Mouse (Mus musculus): ENCODE data around the gene Suds3.

Suds3 gene

DNA sequence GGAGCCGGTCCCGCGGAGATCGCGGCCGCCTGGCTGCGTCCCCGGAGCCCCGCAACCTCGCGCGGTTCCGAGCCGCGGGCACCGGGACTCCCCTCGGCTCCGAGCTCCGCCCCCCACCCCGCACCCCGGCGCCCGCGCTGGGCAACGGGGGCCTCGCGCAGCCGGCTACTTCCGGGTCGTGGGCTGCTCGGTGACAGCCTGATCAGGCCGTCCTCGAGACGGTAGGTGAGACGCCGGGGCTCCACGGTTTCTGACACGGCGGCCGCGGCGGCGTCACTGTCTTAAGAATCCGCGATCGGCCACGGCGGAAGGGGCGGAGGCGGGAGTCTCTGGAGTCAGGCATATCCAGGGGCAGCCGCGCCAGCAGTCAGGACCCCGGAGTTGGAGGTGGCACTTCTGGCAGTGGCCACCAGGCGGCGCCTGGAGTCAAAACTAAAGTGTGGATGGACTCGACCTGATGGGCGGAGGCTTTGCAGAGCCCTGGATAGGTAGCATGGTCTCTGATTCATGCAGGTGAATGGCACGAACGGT lies at the start of gene Suds3:
TSS of gene Suds3 (minus strand) at position 278 of the 531 bp plus-strand sequence.
- in situ Hi-C loops (cut with MseI, MboI) = loop anchor here (10.0 to 25.0 kb wide), 3 partner anchors 159 to 296 kb away; partner anchors contain the start of gene Ksr2 (in 1 of the 2)

DNA sequence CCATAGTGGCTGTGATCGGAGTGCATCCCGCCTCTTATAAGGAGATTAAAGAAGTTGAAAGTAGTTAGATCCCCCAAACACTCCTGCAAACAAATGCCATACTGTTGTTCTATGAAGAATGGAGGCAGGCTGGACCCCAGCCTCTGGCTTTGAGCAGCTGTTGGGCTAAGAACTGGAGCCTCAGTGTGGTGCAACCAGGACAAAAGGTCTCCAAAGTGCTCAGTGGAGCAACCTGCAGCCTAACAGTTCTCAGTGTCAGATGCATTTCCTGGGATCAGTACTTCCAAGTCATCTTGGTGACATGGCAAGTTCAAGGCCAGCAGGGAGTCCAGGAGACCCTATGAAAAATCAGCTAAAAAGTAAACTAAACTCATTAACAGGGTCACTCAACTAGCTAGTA lies 49.0 kb upstream of the Suds3 start:
- in situ Hi-C loops (cut with MseI, MboI) = no loop called here

DNA sequence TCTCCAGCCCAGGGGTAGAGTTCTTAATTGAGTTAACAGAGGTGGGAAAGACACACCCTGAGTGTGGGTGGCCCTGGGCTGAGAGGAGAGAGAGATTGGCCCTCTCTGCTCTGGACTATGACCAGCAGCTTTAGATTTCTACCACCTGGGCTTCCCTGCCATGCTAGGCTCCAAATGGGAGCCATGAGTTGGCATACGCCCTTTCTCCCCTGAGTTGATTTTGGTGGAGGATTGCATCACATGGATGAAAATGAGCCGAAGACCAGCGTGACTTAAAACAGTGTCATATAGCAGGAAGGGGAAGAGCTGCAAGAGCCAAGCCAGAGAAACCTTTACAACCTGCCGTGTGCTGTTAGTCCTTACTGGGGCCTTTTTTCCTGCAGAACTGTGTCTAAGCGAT lies 48.6 kb upstream of the Suds3 start:
- in situ Hi-C loops (cut with MseI, MboI) = no loop called here

DNA sequence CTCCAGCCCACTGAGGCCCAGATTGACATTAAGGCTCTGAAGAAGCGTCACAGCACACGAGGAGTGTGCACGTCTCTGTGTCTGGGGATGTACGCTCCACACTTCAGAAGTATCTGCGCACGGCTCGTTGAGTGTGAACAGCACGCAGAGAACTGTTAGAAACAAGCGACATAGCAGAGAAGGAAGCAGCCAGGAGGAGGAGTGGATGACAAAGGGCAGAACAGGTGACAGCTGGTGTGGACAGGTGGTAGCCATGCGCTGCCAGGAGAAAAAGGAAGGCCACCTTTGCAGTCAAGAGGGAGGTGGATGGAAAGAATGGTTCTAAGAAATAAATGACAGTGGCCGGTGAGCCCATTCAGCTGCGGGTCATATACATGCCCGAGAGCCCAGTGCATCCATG lies 47.9 kb upstream of the Suds3 start:
- in situ Hi-C loops (cut with MseI, MboI) = no loop called here

DNA sequence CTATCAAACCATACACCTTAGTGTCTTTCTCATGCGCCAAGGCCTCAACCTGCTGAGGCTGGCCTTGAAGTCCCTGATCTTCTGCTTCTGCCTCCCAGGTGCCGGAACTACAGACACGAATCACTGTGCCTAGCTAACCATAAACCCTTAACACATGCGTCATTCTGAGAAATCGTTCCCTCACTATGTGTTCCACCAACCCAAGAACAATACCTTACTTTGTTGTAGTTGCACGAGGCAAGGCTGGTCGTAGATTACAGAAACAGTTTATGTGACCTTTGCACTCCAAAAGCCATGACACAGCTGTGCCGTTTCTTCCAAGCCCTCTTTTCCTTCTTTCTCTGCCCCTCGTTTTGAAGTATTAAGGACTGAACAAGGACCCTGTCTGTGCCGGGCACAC lies 44.6 kb upstream of the Suds3 start:
- in situ Hi-C loops (cut with MseI, MboI) = no loop called here

DNA sequence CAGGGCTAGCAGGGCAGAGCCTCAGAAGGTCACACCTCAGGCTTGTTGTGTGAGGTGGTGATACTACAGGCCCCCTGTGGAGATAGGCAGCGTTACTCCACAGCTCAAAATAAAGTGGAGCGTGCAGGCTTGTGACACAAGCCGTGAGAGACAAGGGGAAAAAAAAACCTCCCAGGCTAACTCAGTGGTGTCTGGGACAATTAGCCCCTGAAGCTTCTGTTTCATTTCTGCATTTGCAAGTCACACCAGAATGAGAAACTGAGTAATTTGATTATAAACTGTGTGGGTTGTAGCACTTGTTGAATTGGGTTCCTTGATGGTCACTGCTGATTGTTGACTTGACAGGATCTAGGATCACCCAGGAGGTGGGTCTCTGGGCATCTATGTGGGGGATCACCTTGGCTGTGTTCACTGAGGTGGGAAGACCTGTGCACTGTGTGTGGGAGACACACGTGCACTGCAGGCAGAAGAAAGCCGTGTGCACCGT lies 43.9 kb upstream of the Suds3 start:
- in situ Hi-C loops (cut with MseI, MboI) = no loop called here

DNA sequence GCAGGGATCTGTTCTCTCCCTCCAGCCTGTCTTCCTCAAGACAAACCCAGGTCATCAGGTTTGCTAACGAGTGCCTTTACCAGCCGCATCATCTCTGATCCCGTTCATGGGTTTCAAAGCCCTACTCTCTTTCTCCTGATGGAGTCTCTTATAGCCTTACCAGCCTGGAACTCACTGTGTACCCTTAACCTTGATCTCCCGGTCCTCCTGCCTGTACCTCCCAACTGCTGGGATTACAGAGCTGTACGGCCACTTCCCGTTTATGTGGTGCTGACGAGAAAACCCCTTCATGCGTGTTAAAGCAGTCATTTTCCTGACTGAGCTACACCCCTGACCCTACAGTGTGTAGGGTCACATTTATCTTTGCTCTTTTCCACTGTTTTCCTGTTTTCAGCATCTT lies 43.4 kb upstream of the Suds3 start:
- in situ Hi-C loops (cut with MseI, MboI) = no loop called here

DNA sequence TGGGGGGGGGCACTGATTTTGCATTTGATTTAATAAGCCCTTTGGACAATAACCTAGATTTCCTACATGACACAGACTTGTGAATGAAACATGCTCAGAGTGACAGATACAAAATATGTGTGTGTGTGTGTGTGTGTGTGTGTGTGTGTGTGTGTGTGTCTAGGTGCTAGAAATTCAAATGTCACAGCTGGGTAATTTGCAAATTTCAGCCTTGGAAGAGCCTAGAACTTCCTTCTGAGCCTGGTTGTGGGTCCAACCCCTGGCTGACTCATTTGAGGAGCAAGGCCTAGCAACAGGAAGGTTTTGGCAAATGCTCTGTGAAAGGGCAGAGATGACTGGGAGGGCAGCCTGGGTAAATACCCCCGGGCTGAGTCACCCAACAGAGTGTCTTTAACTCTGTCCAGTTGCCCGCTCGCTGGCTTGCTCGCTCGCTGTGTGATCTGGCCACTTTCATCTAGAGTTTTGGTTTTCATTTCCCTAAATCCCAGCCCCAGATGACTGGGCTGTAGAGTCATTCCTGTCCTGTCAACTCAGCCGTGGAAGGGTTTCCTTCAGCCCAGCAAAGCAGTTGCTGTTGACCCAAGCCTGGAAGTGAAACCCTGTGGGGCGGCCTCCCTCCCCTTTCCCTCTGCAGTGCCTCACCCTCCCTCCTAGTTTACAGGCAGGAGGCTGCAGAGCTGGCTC lies 42.6 kb upstream of the Suds3 start:
- in situ Hi-C loops (cut with MseI, MboI) = no loop called here

DNA sequence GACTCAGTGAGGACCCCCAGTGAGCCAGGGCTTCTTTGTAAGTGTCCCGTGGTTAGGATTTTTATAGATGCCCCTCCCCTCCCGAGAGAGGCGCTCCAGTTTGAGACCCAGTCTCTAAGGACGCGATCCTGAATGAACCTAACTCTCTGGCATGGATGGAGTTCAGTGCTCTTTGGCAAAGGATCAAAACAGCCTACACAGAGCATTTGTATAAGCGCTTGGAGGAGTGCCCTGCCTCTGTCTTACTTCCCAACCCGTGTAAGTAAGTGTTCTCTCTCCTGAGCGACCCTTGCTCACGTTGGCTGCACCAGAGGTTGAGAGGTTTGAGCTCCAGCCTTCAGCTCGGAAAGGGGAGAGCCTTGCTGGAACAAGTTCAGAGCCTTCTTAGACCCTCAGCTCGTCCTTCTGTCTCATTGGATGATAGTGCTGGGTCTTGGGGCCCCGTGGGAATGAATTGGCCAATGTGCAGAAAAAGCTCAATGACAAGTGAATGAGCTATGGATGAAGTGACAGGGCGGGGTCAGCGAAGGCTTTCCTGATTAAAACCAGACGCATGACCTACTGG lies 37.7 kb upstream of the Suds3 start:
- in situ Hi-C loops (cut with MseI, MboI) = no loop called here

DNA sequence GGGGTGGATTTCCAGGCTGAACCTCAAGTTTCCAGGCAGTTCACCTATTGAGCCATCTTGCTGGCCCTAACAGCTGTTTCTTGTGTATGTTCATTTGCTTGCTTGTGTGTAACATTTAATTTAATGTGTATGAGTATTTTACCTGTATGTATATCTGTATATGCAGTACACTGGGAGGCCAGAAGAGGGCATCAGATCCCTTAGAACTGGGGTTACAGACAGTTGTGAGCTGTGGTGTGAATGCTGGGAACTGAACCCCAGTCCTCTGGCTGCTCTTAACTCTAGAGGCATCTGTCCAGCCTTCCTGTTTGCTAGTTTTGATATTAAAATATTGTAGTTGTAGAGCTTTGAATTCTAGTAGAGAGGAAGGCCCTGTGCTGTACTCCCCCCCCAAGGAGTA lies 37.0 kb upstream of the Suds3 start:
- in situ Hi-C loops (cut with MseI, MboI) = no loop called here

DNA sequence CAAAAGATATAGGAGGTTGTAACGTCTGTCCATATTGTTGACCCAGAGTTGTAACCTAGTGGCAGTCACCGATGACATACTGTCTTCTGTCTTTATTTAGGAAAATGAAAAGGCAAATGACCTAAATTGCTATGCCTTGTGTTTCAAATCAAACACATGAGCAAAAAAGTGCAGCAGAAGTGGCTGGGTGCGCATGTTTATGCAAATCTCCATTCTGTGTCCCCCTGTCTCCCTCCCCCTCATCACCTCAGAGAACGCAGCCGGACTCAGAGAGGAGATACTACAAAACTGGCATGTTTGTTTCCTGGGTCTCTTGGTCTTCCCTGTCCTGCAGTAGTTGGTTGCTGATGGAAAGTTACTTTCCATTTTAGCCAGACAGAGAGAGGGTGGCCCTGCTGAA lies 34.2 kb upstream of the Suds3 start:
- in situ Hi-C loops (cut with MseI, MboI) = no loop called here

DNA sequence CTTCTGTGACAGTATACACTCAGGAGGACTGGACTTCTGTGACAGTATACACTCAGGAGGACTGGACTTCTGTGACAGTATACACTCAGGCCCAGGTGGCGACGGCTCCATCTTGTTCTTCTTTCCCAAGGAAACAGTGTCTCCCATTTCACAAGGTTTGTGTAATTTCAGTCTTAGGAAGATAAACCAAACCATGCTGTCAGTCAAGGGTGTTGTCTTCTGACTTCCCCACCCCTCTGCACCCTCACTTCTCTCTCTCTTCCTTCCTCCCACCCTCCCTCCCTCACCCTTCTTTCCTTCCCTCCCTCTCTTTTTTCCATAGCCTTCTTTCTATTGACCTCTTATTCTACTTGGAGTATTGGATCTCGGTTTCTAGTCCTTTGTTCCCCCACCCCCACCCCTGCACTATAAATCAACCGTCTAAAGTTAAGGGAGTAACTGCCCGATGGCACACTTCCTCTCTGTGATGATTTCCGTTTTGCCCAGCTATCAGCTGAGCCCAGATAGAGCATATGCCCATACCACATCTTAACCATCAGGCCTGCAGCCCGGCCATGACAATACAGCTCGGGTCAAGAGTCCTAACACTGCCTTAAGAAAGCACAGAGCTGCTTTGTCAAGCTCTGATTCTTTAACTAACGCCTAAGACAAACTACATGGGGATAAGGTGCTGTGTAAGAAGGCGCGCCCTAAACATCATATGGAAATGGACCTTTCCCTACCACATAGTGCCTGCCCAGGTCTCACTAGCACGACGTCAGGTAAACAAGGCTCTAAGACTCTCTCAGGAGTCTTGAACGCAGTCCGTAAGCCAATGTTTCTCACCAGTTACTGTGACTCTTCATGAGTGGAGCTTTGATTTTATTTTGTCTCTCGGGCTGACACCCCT lies 33.4 kb upstream of the Suds3 start:
- in situ Hi-C loops (cut with MseI, MboI) = loop anchor here in 1 of 2 experiments (25.0 kb wide), 1 partner anchor 263 kb away; the partner anchor contains the start of gene Ksr2

DNA sequence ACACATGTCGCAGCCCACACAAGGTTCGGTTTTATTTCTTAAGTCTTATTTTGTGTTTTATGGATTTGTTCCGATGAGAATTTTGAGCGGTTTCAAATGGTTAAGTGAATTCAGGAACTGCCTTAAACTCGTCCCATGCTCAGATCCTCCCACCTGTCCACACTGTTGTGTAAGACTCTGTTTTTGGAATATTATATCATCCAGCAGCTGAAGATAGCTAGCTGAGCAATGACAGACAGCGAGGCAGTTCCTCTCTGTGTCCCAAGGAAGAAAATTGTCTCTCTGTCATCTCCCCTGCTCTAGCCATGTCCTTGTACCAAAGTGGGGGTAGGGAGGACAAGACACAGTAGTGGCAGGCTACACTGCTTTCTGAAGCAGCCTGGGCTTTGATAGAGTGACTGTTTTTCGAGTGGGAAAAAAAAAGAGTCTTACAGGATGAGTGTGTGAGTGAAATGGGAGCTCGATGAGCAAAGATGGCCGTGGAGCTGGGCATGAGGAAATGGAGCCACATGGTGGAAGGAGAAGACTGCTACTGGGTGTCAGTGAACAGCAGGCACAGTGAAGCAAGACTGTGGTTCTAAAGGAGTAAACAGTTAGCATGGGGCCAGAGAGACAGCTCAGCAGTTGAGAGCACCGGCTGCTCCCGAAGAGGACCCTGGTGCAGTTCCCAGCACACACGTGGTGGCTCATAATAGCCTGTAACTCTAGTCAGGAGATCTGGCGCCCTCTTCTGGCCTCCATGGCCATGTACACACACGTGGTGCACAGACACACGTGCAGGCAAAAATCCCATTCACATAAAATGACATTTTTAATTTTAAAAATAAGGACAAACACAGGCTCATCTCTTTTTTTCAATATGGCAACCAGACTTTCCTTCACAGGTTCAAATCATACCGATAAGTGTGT lies 31.5 kb upstream of the Suds3 start:
- in situ Hi-C loops (cut with MseI, MboI) = loop anchor here in 1 of 2 experiments (25.0 kb wide), 1 partner anchor 265 kb away; the partner anchor contains the start of gene Ksr2

DNA sequence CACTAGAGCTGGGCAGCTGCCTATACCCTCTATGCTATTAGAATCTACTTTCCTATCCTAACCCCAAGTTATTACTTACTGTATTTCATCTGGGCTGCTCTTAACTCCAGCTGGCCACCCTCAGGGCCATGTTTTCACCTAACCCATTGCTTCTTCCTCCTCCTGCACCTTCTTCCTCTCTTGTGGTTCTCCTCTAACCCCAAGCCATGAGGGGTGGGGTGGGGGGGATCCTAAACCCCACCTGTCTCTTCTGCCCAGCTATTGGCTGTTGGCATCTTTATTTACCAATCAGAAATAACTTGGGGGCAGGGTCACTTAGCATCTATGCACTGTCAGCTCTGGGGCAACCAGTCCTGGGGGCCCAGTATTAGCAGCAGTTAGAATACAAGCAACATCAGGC lies 30.3 kb upstream of the Suds3 start:
- in situ Hi-C loops (cut with MseI, MboI) = loop anchor here in 1 of 2 experiments (25.0 kb wide), 1 partner anchor 266 kb away; the partner anchor contains the start of gene Ksr2

DNA sequence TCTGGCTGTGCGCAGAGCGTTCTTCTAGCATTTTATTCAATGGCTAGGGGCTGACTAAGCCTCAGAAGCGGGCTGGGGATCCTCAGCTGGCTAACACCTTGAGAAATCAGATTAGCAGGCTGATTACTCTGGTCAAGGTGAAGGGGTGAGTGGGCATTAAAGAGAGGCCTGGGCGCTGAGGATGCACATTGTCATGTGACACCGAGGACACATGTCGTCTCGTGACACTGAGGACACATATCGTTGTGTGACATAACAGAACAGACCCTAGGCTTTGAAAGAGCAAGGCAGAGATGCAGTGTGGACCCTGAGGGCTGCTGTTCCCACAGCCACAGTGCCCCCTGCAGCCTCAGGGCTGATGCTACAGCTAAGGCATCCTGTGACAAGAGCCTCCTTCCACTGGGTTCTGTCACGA lies 27.8 kb upstream of the Suds3 start:
- in situ Hi-C loops (cut with MseI, MboI) = loop anchor here in 1 of 2 experiments (25.0 kb wide), 1 partner anchor 269 kb away; the partner anchor contains the start of gene Ksr2

DNA sequence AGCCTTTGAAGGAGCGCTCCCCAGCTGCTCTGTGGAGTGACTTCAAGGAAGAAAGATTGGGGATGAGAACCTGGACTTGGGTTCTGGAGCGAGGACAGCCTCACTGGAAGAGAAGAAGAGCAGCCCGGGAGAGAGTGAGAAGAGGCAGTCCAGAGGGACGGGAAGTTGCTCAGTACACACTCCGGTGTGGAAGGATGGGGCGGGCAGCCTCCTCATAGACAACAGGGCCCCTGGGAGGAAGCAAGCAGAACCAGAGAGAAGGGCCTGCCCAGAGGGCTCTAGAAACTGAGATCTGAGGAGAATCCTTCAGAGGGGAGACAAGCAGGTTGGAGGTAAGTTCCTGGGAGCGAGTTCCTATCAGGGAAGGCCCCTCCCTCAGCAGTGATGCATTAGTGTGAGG lies 24.5 kb upstream of the Suds3 start:
- in situ Hi-C loops (cut with MseI, MboI) = loop anchor here in 1 of 2 experiments (25.0 kb wide), 1 partner anchor 272 kb away; the partner anchor contains the start of gene Ksr2

DNA sequence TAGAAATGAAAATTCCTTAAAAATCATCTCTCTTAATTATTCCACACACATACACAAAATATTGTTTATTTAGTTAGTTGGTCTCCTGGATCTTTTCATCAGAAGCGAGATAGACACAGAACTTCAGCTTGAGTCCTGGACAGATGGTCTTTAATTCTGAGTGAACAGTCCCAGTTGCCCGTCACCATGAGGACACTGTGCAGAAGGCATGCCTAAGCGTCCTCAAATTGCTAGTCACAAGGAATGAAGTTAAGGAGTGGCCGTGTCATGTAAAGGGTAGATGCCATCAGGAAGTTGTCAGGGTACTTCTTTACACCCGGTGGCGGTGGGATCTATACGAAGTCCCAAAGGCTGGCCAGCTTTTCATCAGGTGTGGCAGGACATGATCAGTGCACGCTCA lies 23.9 kb upstream of the Suds3 start:
- in situ Hi-C loops (cut with MseI, MboI) = loop anchor here in 1 of 2 experiments (25.0 kb wide), 1 partner anchor 272 kb away; the partner anchor contains the start of gene Ksr2

DNA sequence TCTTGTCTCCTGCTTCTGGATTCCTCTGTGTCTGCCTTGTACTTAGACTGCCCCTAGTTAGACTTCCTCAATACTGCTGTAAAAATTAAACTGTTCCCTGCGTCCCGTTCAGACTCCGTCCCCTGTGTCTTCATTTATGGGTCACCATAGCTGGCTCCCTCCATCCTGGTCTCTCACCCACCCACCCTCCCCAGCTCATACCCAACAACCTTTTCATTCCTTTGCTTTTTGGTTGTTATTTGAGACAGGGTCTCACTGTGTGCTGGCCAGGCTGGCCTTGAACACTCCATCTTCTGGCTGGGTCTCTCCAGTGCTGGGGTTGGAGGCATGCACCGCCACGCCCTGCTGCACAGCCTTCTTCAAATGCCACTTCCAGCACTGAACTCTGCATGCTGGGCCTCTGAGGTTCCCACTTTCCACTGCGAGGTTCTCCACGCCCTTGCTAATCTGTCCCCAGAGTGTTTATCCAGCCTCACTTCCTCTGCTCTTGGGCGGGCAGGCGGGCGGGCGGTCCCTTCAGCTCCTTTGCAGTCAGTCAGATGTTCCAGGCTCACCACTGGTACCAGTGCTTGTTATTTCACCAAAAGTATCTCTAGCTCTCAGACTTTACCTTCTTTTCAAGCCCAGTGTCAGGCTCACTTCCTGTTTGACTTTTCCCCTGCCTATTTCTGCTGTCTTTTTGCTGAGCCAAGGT lies 22.5 kb upstream of the Suds3 start:
- in situ Hi-C loops (cut with MseI, MboI) = loop anchor here in 1 of 2 experiments (25.0 kb wide), 1 partner anchor 274 kb away; the partner anchor contains the start of gene Ksr2

DNA sequence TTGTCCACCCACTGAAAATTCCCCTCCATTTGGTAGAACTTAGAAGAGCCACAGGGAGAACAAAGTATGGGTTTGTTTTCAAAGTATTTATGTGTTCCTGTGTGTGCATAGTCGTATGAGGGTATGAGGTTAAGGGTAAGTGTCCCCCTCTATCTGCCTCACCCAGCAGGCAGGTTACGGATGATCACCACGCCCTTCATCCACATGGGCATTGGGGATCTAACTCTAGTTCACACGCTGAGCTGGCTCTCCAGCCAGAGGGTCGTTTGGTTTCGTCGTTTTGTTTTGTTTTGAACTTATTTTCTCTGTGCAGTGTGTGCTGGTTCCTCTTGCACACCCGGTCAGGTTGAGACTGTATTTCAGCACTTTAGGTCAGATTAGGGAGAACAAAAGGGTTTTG lies 21.7 kb upstream of the Suds3 start:
- in situ Hi-C loops (cut with MseI, MboI) = loop anchor here in 1 of 2 experiments (25.0 kb wide), 1 partner anchor 275 kb away; the partner anchor contains the start of gene Ksr2

DNA sequence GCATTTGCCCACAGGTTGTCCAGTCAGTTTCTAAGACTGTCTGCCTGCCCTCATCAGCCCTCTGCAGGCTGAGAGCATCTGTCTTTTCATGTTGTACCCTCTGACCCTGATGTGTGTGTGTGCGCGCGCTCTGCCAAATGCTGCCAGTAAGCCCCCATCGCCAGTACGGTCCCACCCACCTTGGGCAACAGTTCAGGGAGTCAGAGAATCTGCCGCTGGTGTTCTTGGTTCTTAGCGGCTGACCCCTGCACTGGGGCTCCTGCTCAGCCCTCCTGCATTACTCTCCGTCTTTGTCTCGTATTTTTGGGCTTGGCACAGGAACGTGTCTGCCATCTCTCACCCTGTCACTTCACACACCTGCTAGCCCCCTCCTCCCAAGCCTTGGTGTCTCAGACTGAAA lies 21.1 kb upstream of the Suds3 start:
- in situ Hi-C loops (cut with MseI, MboI) = loop anchor here in 1 of 2 experiments (25.0 kb wide), 1 partner anchor 275 kb away; the partner anchor contains the start of gene Ksr2

All from mouse trophoblast stem cell (cell line).